Comparison of ENCODE assay signal across 8 mouse cellular contexts in genomic region chr3:108186098-108187047, GRCm38 (mm10). TPM values are rescaled to one million over a fixed set of nuclear protein-coding genes. Genes with fewer than 3 reads are reported as not detected.
A peak's percentile ranks its signal among the peaks of the same experiment; 100 is the strongest.
DNase-seq lines count a peak whose midpoint lies in the region; ATAC-seq and TF ChIP-seq lines count a peak whose summit lies in the region.

TSS of gene Amigo1 (plus strand) at chr3:108186335.

- H3K4me2 ChIP-seq in kidney, embryonic 14.5 days (replicated peaks; ENCODE audit: low read depth, low read length), result peak within 1 kb of the TSS; percentile 98
- peak within 1 kb of the TSS; percentile 84 for H3K4me2 ChIP-seq in liver, embryonic 14.5 days (ENCODE audit: low read depth)

- peak; percentile 70 for DNase-seq in CD4-positive, CD25-positive, alpha-beta regulatory T cell, adult 2 months (ENCODE audit: low read depth, low spot score)
- peak; percentile 45 for DNase-seq in R1 (ENCODE audit: low read depth, low spot score)
- DNase-seq in embryo, embryonic 11 days, result peak; percentile 86
- peak; percentile 67 to 70 for DNase-seq in heart, adult 18-20 months
- DNase-seq in liver, embryonic 14.5 days (ENCODE audit: low read depth in 3 of 3, low spot score in 3 of 3), result no peak
- DNase-seq in naive thymus-derived CD4-positive, alpha-beta T cell, adult 2 months (ENCODE audit: low read depth), result peak; percentile 61
- no peak for DNase-seq in MN1 (ENCODE audit: low spot score)

- no peak for TF ChIP-seq CTCF in liver, embryonic 14.5 days (IDR thresholded peaks at IDR 0.05; ENCODE audit: low read depth)

- peak within 1 kb of the TSS; percentile 74 for H3K4me3 ChIP-seq in kidney, embryonic 14.5 days (ENCODE audit: low read length)
- peak within 1 kb of the TSS; percentile 58 to 70 for H3K4me3 ChIP-seq in liver, embryonic 14.5 days (ENCODE audit: insufficient read depth in 1 of 2, low read depth in 2 of 2, low read length in 2 of 2)

- WGBS in kidney, embryonic 14.5 days, result 2% methylated on average over 70 of the region's 100 CpGs
- 2% methylated on average over 89 of the region's 100 CpGs for WGBS in liver, embryonic 14.5 days (ENCODE audit: insufficient replicate concordance)

- peak within 1 kb of the TSS; percentile 77 for H3K9ac ChIP-seq in kidney, embryonic 14.5 days (ENCODE audit: low read depth, low read length)
- H3K9ac ChIP-seq in liver, embryonic 14.5 days (replicated peaks), result peak within 1 kb of the TSS; percentile 20; the same call in 1 of the 2 replicates

- H3K27ac ChIP-seq in kidney, embryonic 14.5 days (ENCODE audit: low read depth, low read length), result no peak within 1 kb of the TSS
- no peak within 1 kb of the TSS for H3K27ac ChIP-seq in liver, embryonic 14.5 days

- ATAC-seq in kidney, embryonic 14.5 days (ENCODE audit: low FRiP score, low TSS enrichment), result peak; percentile 84
- ATAC-seq in liver, embryonic 14.5 days (ENCODE audit: insufficient read depth), result peak; percentile 55

- TF ChIP-seq EP300 in liver, embryonic 14.5 days (IDR thresholded peaks at IDR 0.05; ENCODE audit: low read depth), result no peak

- peaks cover 11% of the 10 kb centered on the region; the same call in 1 of the 2 replicates for H3K4me1 ChIP-seq in kidney, embryonic 14.5 days (ENCODE audit: control insufficient read depth, insufficient read depth, low read length)
- H3K4me1 ChIP-seq in liver, embryonic 14.5 days (replicated peaks; ENCODE audit: control insufficient read depth in 2 of 2, insufficient read depth in 2 of 2, low read length in 1 of 2), result peaks cover 0 to 2% of the 10 kb centered on the region in 2 experiments; a peak in 1 of 4 replicates

- H3K9me3 ChIP-seq in kidney, embryonic 14.5 days (ENCODE audit: control insufficient read depth, low read length), result no peaks in the 10 kb centered on the region
- H3K9me3 ChIP-seq in liver, embryonic 14.5 days (ENCODE audit: control insufficient read depth, low read length), result no peaks in the 10 kb centered on the region

- H3K27me3 ChIP-seq in kidney, embryonic 14.5 days (ENCODE audit: control insufficient read depth, insufficient read depth, low read length), result 0 out of 2 replicates have a peak, but pooled peaks cover 3% of the 10 kb centered on the region
- peaks cover 34% of the 10 kb centered on the region for H3K27me3 ChIP-seq in liver, embryonic 14.5 days (ENCODE audit: control insufficient read depth, insufficient read depth, low read length)

- H3K36me3 ChIP-seq in kidney, embryonic 14.5 days (ENCODE audit: control insufficient read depth, insufficient read depth, low read length), result no peaks in the 10 kb centered on the region
- no peaks in the 10 kb centered on the region for H3K36me3 ChIP-seq in liver, embryonic 14.5 days (replicated peaks; ENCODE audit: control insufficient read depth, insufficient read depth, low read depth)

RNA-seq across cellular contexts. Expression of gene Amigo1, which starts in this region (rescaled TPM):
- 10 to 100 TPM; 18.2 to 19.4 TPM for total RNA-seq in heart, adult 18-20 months (2021)
- polyA plus RNA-seq in kidney, embryonic 14.5 days (2014; fragmentation: Nextera tagmentation; extraction: Ambion mirVana), result 3.0 and 3.7 TPM in 2 replicates
- polyA plus RNA-seq in liver, embryonic 14.5 days (2012; rRNA removed), result 0.45 and 0.60 TPM in 2 replicates
- 0.49 and 0.56 TPM in 2 replicates for polyA plus RNA-seq in liver, embryonic 14.5 days (2014; fragmentation: Nextera tagmentation; extraction: Ambion mirVana)

Comparison
In these comparisons a context has a peak if more than half of its experiments do, and no peak if none do; other contexts are left out.
1. Peak in ATAC-seq, H3K4me3 ChIP-seq, H3K9ac ChIP-seq and H3K4me2 ChIP-seq in liver, embryonic 14.5 days; RNA of the gene not detected or under 1 TPM.
2. DNase-seq: peak in CD4-positive, CD25-positive, alpha-beta regulatory T cell, adult 2 months (single experiment), R1 (single experiment), embryo, embryonic 11 days (single experiment), heart, adult 18-20 months (2 of 2) and naive thymus-derived CD4-positive, alpha-beta T cell, adult 2 months (single experiment); none in liver, embryonic 14.5 days (0 of 3) and MN1 (single experiment).